Mouse (Mus musculus): Measurements from ENCODE around the gene Spi1. TPM values are rescaled to one million over a fixed set of nuclear protein-coding genes. Genes with fewer than 3 reads are reported as not detected.

The Spi1 gene
- polyA plus RNA-seq, 1 experiment from 2014 or later: 13.5 TPM

- no peak for ATAC-seq (ENCODE audit: insufficient read depth, low FRiP score, low read depth)
- WGBS: 7% methylated on average over 14 of the region's 14 CpGs
- H3K9me3 ChIP-seq: no peaks in the 10 kb centered on the region
- peak overlapping the region; percentile 86 for H3K4me2 ChIP-seq
- peak overlapping the region; percentile 69 for H3K4me3 ChIP-seq (replicated peaks)
- H3K4me1 ChIP-seq: peaks cover 17% of the 10 kb centered on the region
- H3K27me3 ChIP-seq (replicated peaks): no peaks in the 10 kb centered on the region
- H3K27ac ChIP-seq: peak overlapping the region; percentile 90
- peak overlapping the region; percentile 61 for H3K9ac ChIP-seq
- H3K36me3 ChIP-seq: peaks cover 5% of the 10 kb centered on the region
Observed at GRCm38 (mm10) chr2:91069306-91070000, 12.7 kb upstream of the Spi1 start.

- Histone ChIP-seq H3K27me3 (replicated peaks) (no peaks in the 10 kb centered on the region), H3K4me3 (replicated peaks) (peak within 1 kb of the TSS; percentile 69), H3K4me1 (peaks cover 17% of the 10 kb centered on the region), H3K27ac (peak within 1 kb of the TSS; percentile 90), H3K4me2 (peak within 1 kb of the TSS; percentile 86), H3K9me3 (no peaks in the 10 kb centered on the region), H3K36me3 (no peaks in the 10 kb centered on the region; the same call in 1 of the 2 replicates), H3K9ac (peak within 1 kb of the TSS; percentile 61)
- peak; percentile 96 for ATAC-seq (ENCODE audit: insufficient read depth, low FRiP score, low read depth)
- WGBS: under 1% methylated on average over 68 of the region's 69 CpGs
Observed at GRCm38 (mm10) chr2:91070076-91070800, 12.0 kb upstream of the Spi1 start, which contains the start of gene Slc39a13. Gene Slc39a13 (minus strand): TSS chr2:91070417.

- ATAC-seq (ENCODE audit: insufficient read depth, low FRiP score, low read depth): no peak
- 79% methylated on average over 10 of the region's 10 CpGs for WGBS
Observed at GRCm38 (mm10) chr2:91071059-91071458, 11.1 kb upstream of the Spi1 start.

GRCm38 (mm10) chr2:91072092-91072491 lies 10.1 kb upstream of the Spi1 start:
- H3K9ac ChIP-seq: no peak overlapping the region
- H3K4me2 ChIP-seq: no peak overlapping the region
- 19% methylated on average over 1 of the region's 1 CpGs for WGBS
- H3K4me1 ChIP-seq: peaks cover 17% of the 10 kb centered on the region
- H3K4me3 ChIP-seq (replicated peaks): no peak overlapping the region
- ATAC-seq (ENCODE audit: insufficient read depth, low FRiP score, low read depth): no peak
- no peak overlapping the region for H3K27ac ChIP-seq
- H3K27me3 ChIP-seq (replicated peaks): no peaks in the 10 kb centered on the region
- no peaks in the 10 kb centered on the region for H3K36me3 ChIP-seq
- H3K9me3 ChIP-seq: no peaks in the 10 kb centered on the region

More at GRCm38 (mm10) chr2:91071059-91071458, 11.1 kb upstream of the Spi1 start:
- H3K9me3 ChIP-seq: no peaks in the 10 kb centered on the region
- H3K36me3 ChIP-seq: no peaks in the 10 kb centered on the region; the same call in 1 of the 2 replicates
- no peaks in the 10 kb centered on the region for H3K27me3 ChIP-seq (replicated peaks)
- peaks cover 17% of the 10 kb centered on the region for H3K4me1 ChIP-seq
- H3K4me3 ChIP-seq (replicated peaks): peak overlapping the region; percentile 69
- H3K27ac ChIP-seq: peak overlapping the region; percentile 90; the same call in 1 of the 2 replicates
- H3K9ac ChIP-seq: peak overlapping the region; percentile 61; the same call in 1 of the 2 replicates
- peak overlapping the region; percentile 86 for H3K4me2 ChIP-seq

- no peak overlapping the region for H3K9ac ChIP-seq
- no peak overlapping the region for H3K27ac ChIP-seq
- H3K27me3 ChIP-seq (replicated peaks): no peaks in the 10 kb centered on the region
- H3K4me3 ChIP-seq (replicated peaks): peak overlapping the region; percentile 50
- H3K9me3 ChIP-seq: no peaks in the 10 kb centered on the region
- H3K4me2 ChIP-seq: peak overlapping the region; percentile 92
- WGBS: 14% methylated on average over 12 of the region's 12 CpGs
- no peaks in the 10 kb centered on the region for H3K36me3 ChIP-seq
- no peak for ATAC-seq (ENCODE audit: insufficient read depth, low FRiP score, low read depth)
- H3K4me1 ChIP-seq: peaks cover 4% of the 10 kb centered on the region; the same call in 1 of the 2 replicates
Observed at GRCm38 (mm10) chr2:91077957-91078313, 4.3 kb upstream of the Spi1 start.

GRCm38 (mm10) chr2:91078314-91079025 lies 3.7 kb upstream of the Spi1 start:
- WGBS: under 1% methylated on average over 20 of the region's 36 CpGs
- Histone ChIP-seq H3K4me3 (replicated peaks) (peak overlapping the region; percentile 50), H3K4me2 (peak overlapping the region; percentile 92), H3K27me3 (replicated peaks) (no peaks in the 10 kb centered on the region), H3K36me3 (no peaks in the 10 kb centered on the region), H3K9me3 (no peaks in the 10 kb centered on the region), H3K27ac (no peak overlapping the region), H3K9ac (peak overlapping the region; percentile 31), H3K4me1 (peaks cover 4% of the 10 kb centered on the region; the same call in 1 of the 2 replicates)
- peak; percentile 73 for ATAC-seq (ENCODE audit: insufficient read depth, low FRiP score, low read depth)

- no peak overlapping the region for H3K27ac ChIP-seq
- peaks cover 4% of the 10 kb centered on the region; the same call in 1 of the 2 replicates for H3K4me1 ChIP-seq
- peak overlapping the region; percentile 92 for H3K4me2 ChIP-seq
- no peak for ATAC-seq (ENCODE audit: insufficient read depth, low FRiP score, low read depth)
- H3K4me3 ChIP-seq (replicated peaks): peak overlapping the region; percentile 50
- no peaks in the 10 kb centered on the region for H3K27me3 ChIP-seq (replicated peaks)
- 24% methylated on average over 5 of the region's 5 CpGs for WGBS
- H3K9ac ChIP-seq: peak overlapping the region; percentile 31
- no peaks in the 10 kb centered on the region for H3K9me3 ChIP-seq
- no peaks in the 10 kb centered on the region for H3K36me3 ChIP-seq
Observed at GRCm38 (mm10) chr2:91079026-91079384, 3.2 kb upstream of the Spi1 start.

- no peaks in the 10 kb centered on the region for H3K9me3 ChIP-seq
- no peak for ATAC-seq (ENCODE audit: insufficient read depth, low FRiP score, low read depth)
- H3K4me2 ChIP-seq: no peak overlapping the region
- peaks cover 4% of the 10 kb centered on the region; the same call in 1 of the 2 replicates for H3K4me1 ChIP-seq
- H3K27me3 ChIP-seq (replicated peaks): no peaks in the 10 kb centered on the region
- no peak overlapping the region for H3K9ac ChIP-seq
- H3K27ac ChIP-seq: no peak overlapping the region
- H3K4me3 ChIP-seq (replicated peaks): no peak overlapping the region
- H3K36me3 ChIP-seq: no peaks in the 10 kb centered on the region
- WGBS: 73% methylated on average over 8 of the region's 8 CpGs
Observed at GRCm38 (mm10) chr2:91080784-91081513, 1.2 kb upstream of the Spi1 start.

GRCm38 (mm10) chr2:91082844-91083243 lies 654 bp downstream of the Spi1 start:
- Histone ChIP-seq H3K27me3 (replicated peaks) (no peaks in the 10 kb centered on the region), H3K9ac (no peak overlapping the region), H3K27ac (peak overlapping the region; percentile 54), H3K36me3 (no peaks in the 10 kb centered on the region), H3K4me1 (peaks cover 4% of the 10 kb centered on the region; the same call in 1 of the 2 replicates), H3K9me3 (no peaks in the 10 kb centered on the region), H3K4me3 (replicated peaks) (no peak overlapping the region), H3K4me2 (no peak overlapping the region)
- WGBS: 68% methylated on average over 11 of the region's 11 CpGs
- ATAC-seq (ENCODE audit: insufficient read depth, low FRiP score, low read depth): no peak; the same call in 1 of the 2 replicates

- H3K4me1 ChIP-seq: peaks cover 4% of the 10 kb centered on the region; the same call in 1 of the 2 replicates
- H3K36me3 ChIP-seq: no peaks in the 10 kb centered on the region
- WGBS: 39% methylated on average over 1 of the region's 1 CpGs
- no peaks in the 10 kb centered on the region for H3K27me3 ChIP-seq (replicated peaks)
- H3K4me2 ChIP-seq: no peak overlapping the region
- no peaks in the 10 kb centered on the region for H3K9me3 ChIP-seq
- no peak overlapping the region for H3K27ac ChIP-seq
- no peak overlapping the region for H3K4me3 ChIP-seq (replicated peaks)
- no peak for ATAC-seq (ENCODE audit: insufficient read depth, low FRiP score, low read depth)
- H3K9ac ChIP-seq: no peak overlapping the region
Observed at GRCm38 (mm10) chr2:91083366-91083940, 1.3 kb downstream of the Spi1 start.

All from stomach, embryonic 15.5 days (tissue).